Mouse (Mus musculus) liver, postnatal 0 days (tissue): ENCODE results near the gene Slc16a2.

Experiments
- CTCF ChIP-seq: sonication (generic); IDR thresholded peaks from 2 replicates; pipeline ENCODE4 v1.5.1; 2016; ENCODE audit warnings: antibody characterized with exemption, low read depth
- EP300 ChIP-seq: IDR thresholded peaks from 2 replicates; pipeline ENCODE4 v1.6.1; 2016; ENCODE audit warnings: antibody characterized with exemption, low read depth, mild to moderate bottlenecking

DNA sequence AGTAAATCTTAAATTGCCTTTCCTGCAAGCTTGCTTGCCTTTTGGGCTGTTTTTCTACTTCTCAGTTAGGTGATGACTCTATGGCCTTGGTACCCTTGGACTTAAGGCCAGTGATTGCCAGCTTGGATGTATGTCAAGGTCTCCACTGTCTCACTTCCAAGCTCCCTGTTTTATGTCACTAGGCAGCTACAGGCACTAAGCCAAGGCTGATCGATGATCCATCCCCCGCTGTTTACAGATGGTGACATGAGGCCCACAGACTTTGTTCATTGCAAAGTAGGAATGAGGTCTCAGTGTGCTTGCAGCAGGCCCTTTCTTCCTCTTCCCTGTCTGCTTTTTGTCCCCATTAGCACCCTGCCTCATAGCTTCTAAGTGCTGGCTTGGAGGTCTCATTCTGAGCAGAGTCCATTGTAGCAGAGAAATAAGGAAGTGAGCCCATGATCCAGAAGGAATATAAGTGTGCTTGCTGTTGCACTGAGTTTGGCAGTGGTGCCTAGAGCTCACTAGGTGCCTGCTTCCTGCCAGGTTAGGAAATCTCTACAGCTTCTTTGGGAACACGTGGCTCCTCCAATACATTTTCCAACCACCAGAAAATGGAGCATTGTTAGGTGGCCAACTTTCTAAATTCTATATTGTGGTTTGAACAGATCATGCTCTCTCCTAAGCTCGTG is 89.6 kb downstream of the Slc16a2 start:
- TF ChIP-seq CTCF, result no peak
- peak; percentile 47; the same call in 1 of the 2 replicates for TF ChIP-seq EP300
